Mouse (Mus musculus) MEL (cell line): Measurements from ENCODE around the gene Fndc7. TPM values are rescaled to one million over a fixed set of nuclear protein-coding genes. Genes with fewer than 3 reads are reported as not detected.

Experiments
- DNase-seq: peaks from one replicate; pipeline ENCODE4 v3.0.0; 2011; ENCODE audit warnings: low read depth, low spot score
- H3K27ac ChIP-seq: 2 replicates; pipeline ENCODE4 v1.5.1; 2012; ENCODE audit warnings: low read depth, mild to moderate bottlenecking, control low read depth, low read length, moderate library complexity; ENCODE audit not compliant: control insufficient read depth
- H3K27me3 ChIP-seq, 2 experiments: fragments of 150-350 bp in 1 of 2; sonication (generic) in 1 of 2; 2 replicates each; pipeline ENCODE4 v1.6.1; 2012; ENCODE audit warnings: low read length in 2 of 2, mild to moderate bottlenecking in 2 of 2, improper control_type of control experiment in 1 of 2, moderate library complexity in 1 of 2; ENCODE audit not compliant: insufficient read depth in 2 of 2, control insufficient read depth in 1 of 2
- H3K36me3 ChIP-seq, 2 experiments: 2 replicates each; pipeline ENCODE4 v1.6.1; 2012 to 2014; ENCODE audit warnings: low read length in 2 of 2, improper control_type of control experiment in 1 of 2, inconsistent platforms in 1 of 2, mild to moderate bottlenecking in 1 of 2; ENCODE audit not compliant: insufficient read depth in 2 of 2, control insufficient read depth in 1 of 2
- H3K4me1 ChIP-seq, 2 experiments: fragments of 150-350 bp in 1 of 2; sonication (generic) in 1 of 2; 2 replicates each; pipeline ENCODE4 v1.6.1; 2012; ENCODE audit warnings: low read length in 2 of 2, improper control_type of control experiment in 1 of 2, mild to moderate bottlenecking in 1 of 2; ENCODE audit not compliant: insufficient read depth in 2 of 2, control insufficient read depth in 1 of 2
- H3K4me3 ChIP-seq, 2 experiments: fragments of 150-350 bp in 1 of 2; sonication (generic) in 1 of 2; 2 replicates each; pipeline ENCODE4 v1.5.1; 2012; ENCODE audit warnings: low read depth in 2 of 2, low read length in 2 of 2, mild to moderate bottlenecking in 2 of 2, moderate library complexity in 2 of 2, control low read depth in 1 of 2, improper control_type of control experiment in 1 of 2; ENCODE audit not compliant: control insufficient read depth in 1 of 2, insufficient read depth in 1 of 2
- H3K79me2 ChIP-seq: 2 replicates; pipeline ENCODE4 v1.6.1; 2012; ENCODE audit warnings: mild to moderate bottlenecking, low read length, moderate library complexity; ENCODE audit not compliant: control insufficient read depth, poor library complexity, insufficient read depth
- H3K9ac ChIP-seq: 2 replicates; pipeline ENCODE4 v1.6.1; 2012; ENCODE audit warnings: low read depth, mild to moderate bottlenecking, control low read depth, low read length, moderate library complexity; ENCODE audit not compliant: control insufficient read depth, poor library complexity, severe bottlenecking
- H3K9me3 ChIP-seq: fragments of 150-350 bp; sonication (generic); replicated peaks from 2 replicates; pipeline ENCODE4 v1.6.1; 2012; ENCODE audit warnings: mild to moderate bottlenecking, low read length, improper control_type of control experiment, moderate library complexity; ENCODE audit not compliant: insufficient read depth
- BHLHE40 ChIP-seq: IDR thresholded peaks from 2 replicates; pipeline ENCODE4 v1.6.1; 2012; ENCODE audit warnings: low read depth, mild to moderate bottlenecking, inconsistent platforms, low read length, improper control_type of control experiment, borderline replicate concordance
- CHD1 ChIP-seq: IDR thresholded peaks from 2 replicates; pipeline ENCODE4 v1.6.1; 2012; ENCODE audit warnings: low read depth, mild to moderate bottlenecking, inconsistent platforms, low read length, improper control_type of control experiment
- CHD2 ChIP-seq: IDR thresholded peaks from 2 replicates; pipeline ENCODE4 v1.6.1; 2011; ENCODE audit warnings: low read length, improper control_type of control experiment
- ELF1 ChIP-seq: IDR thresholded peaks from 2 replicates; pipeline ENCODE4 v1.6.1; 2014; ENCODE audit warnings: low read depth, mild to moderate bottlenecking, inconsistent platforms, low read length, improper control_type of control experiment, moderate library complexity
- JUND ChIP-seq: IDR thresholded peaks from 2 replicates; pipeline ENCODE4 v1.6.1; 2011; ENCODE audit warnings: low read depth, mild to moderate bottlenecking, improper control_type of control experiment, low read length
- KAT2A ChIP-seq: conservative IDR thresholded peaks from 2 replicates; pipeline ENCODE4 v1.6.1; 2012; ENCODE audit warnings: low read depth, low read length, improper control_type of control experiment, inconsistent platforms
- MAFK ChIP-seq: IDR thresholded peaks from 2 replicates; pipeline ENCODE4 v1.6.1; 2011; ENCODE audit warnings: low read depth, mild to moderate bottlenecking, low read length, improper control_type of control experiment, borderline replicate concordance
- MAX ChIP-seq: IDR thresholded peaks from 2 replicates; pipeline ENCODE4 v1.6.1; 2011; ENCODE audit warnings: low read length, improper control_type of control experiment
- MXI1 ChIP-seq: IDR thresholded peaks from 2 replicates; pipeline ENCODE4 v1.6.1; 2011; ENCODE audit warnings: mild to moderate bottlenecking, low read depth, low read length, improper control_type of control experiment
- MYB ChIP-seq: IDR thresholded peaks from 2 replicates; pipeline ENCODE4 v1.6.1; 2011; ENCODE audit warnings: mild to moderate bottlenecking, low read depth, low read length, improper control_type of control experiment
- NELFE ChIP-seq: IDR thresholded peaks from 2 replicates; pipeline ENCODE4 v1.6.1; 2011; ENCODE audit warnings: low read depth, low read length, improper control_type of control experiment
- NRF1 ChIP-seq: IDR thresholded peaks from 2 replicates; pipeline ENCODE4 v1.6.1; 2014; ENCODE audit warnings: low read depth, mild to moderate bottlenecking, inconsistent platforms, low read length, improper control_type of control experiment, moderate library complexity; ENCODE audit not compliant: poor library complexity, insufficient read depth, severe bottlenecking
- POLR2A ChIP-seq, 2 experiments: IDR thresholded peaks; 2 replicates each; pipeline ENCODE4 v1.6.1; 2011 to 2012; ENCODE audit warnings: low read length in 2 of 2, mild to moderate bottlenecking in 2 of 2, control low read depth in 1 of 2, improper control_type of control experiment in 1 of 2, low read depth in 1 of 2, moderate library complexity in 1 of 2; ENCODE audit not compliant: control insufficient read depth in 1 of 2, insufficient read depth in 1 of 2, poor library complexity in 1 of 2
- POLR2AphosphoS2 ChIP-seq: IDR thresholded peaks from 2 replicates; pipeline ENCODE4 v1.6.1; 2011; ENCODE audit warnings: low read length, improper control_type of control experiment
- SIN3A ChIP-seq: IDR thresholded peaks from 2 replicates; pipeline ENCODE4 v1.6.1; 2012; ENCODE audit warnings: low read length, improper control_type of control experiment, inconsistent platforms
- SMC3 ChIP-seq: IDR thresholded peaks from 2 replicates; pipeline ENCODE4 v1.6.1; 2011; ENCODE audit warnings: low read depth, low read length, improper control_type of control experiment
- TBP ChIP-seq: IDR thresholded peaks from 2 replicates; pipeline ENCODE4 v1.8.0; 2011; ENCODE audit warnings: low read depth, low read length, improper control_type of control experiment
- TCF12 ChIP-seq: IDR thresholded peaks from 2 replicates; pipeline ENCODE4 v1.6.1; 2014; ENCODE audit warnings: low read depth, mild to moderate bottlenecking, inconsistent platforms, low read length, improper control_type of control experiment, moderate library complexity
- USF1 ChIP-seq: IDR thresholded peaks from 2 replicates; pipeline ENCODE4 v1.6.1; 2014; ENCODE audit warnings: low read depth, mild to moderate bottlenecking, inconsistent platforms, low read length, improper control_type of control experiment, moderate library complexity
- ZC3H11A ChIP-seq: IDR thresholded peaks from 2 replicates; pipeline ENCODE4 v1.6.1; 2012; ENCODE audit warnings: low read depth, mild to moderate bottlenecking, inconsistent platforms, low read length, improper control_type of control experiment
- polyA plus RNA-seq, 2 experiments: library from polyadenylated mRNA; stranded (reverse) in 1 of 2; unstranded in 1 of 2; fragments of >175 nt in 1 of 2; fragments of >200 nt in 1 of 2; gene quantifications; 2 replicates each; pipeline versions ENCODE4 v1.2.1 to v1.2.4; 2012; ENCODE audit warnings: low replicate concordance in 2 of 2, low read depth in 1 of 2; ENCODE audit not compliant: insufficient read length in 2 of 2, insufficient read depth in 1 of 2, missing spikeins in 1 of 2
- total RNA-seq: library from RNA; depleted of rRNA; stranded (reverse); fragments of 300-350 nt; gene quantifications from 2 replicates; pipeline ENCODE4 v1.2.3, GENCODE M21; 2012

Gene Fndc7
- total and polyA plus RNA-seq, 3 experiments, result 0.13 TPM; not detected in 2

GRCm38 (mm10) chr3:108850506-108850905, 39.3 kb downstream of the Fndc7 start (continued):
- TF ChIP-seq MAFK, result no peak

GRCm38 (mm10) chr3:108846616-108847015, 43.2 kb downstream of the Fndc7 start:
- no peaks in the 10 kb centered on the region for H3K9me3 ChIP-seq
- H3K4me3 ChIP-seq, result no peak overlapping the region
- TF ChIP-seq JUND, result no peak
- no peak for TF ChIP-seq BHLHE40
- no peak for TF ChIP-seq MAFK
- no peak for TF ChIP-seq NRF1
- TF ChIP-seq POLR2A (IDR thresholded peaks at IDR 0.05; ENCODE audit: control insufficient read depth in 1 of 2, insufficient read depth in 1 of 2, low read depth in 1 of 2, low read length in 2 of 2, poor library complexity in 1 of 2), result no peak
- no peak for TF ChIP-seq TBP
- TF ChIP-seq SIN3A, result no peak
- TF ChIP-seq MXI1, result no peak
- H3K36me3 ChIP-seq, result peaks cover 0 to 8% of the 10 kb centered on the region in 2 experiments; a peak in 2 of 4 replicates
- no peaks in the 10 kb centered on the region for H3K79me2 ChIP-seq
- H3K9ac ChIP-seq, result no peak overlapping the region
- peaks cover 6 to 10% of the 10 kb centered on the region in 2 experiments; a peak in 3 of 4 replicates for H3K27me3 ChIP-seq
- H3K4me1 ChIP-seq, result peaks cover 4 to 15% of the 10 kb centered on the region in 2 experiments; a peak in 2 of 4 replicates
- H3K27ac ChIP-seq, result no peak overlapping the region
- no peak for DNase-seq

GRCm38 (mm10) chr3:108844521-108844920, 45.3 kb downstream of the Fndc7 start:
- Histone ChIP-seq H3K27ac (no peak overlapping the region), H3K79me2 (peaks cover 5% of the 10 kb centered on the region; the same call in 1 of the 2 replicates), H3K36me3 (no peaks in the 10 kb centered on the region), H3K4me3 (no peak overlapping the region), H3K27me3 (peaks cover 6 to 10% of the 10 kb centered on the region in 2 experiments; a peak in 3 of 4 replicates), H3K9ac (no peak overlapping the region), H3K4me1 (no peaks in the 10 kb centered on the region), H3K9me3 (no peaks in the 10 kb centered on the region)
- no peak for TF ChIP-seq TCF12
- no peak for TF ChIP-seq ZC3H11A
- TF ChIP-seq SMC3, result no peak
- no peak for TF ChIP-seq JUND
- TF ChIP-seq ELF1, result no peak
- no peak for TF ChIP-seq TBP
- no peak for DNase-seq

GRCm38 (mm10) chr3:108844026-108844425, 45.8 kb downstream of the Fndc7 start:
- Histone ChIP-seq H3K27me3 (peaks cover 6 to 10% of the 10 kb centered on the region in 2 experiments; a peak in 3 of 4 replicates), H3K9ac (no peak overlapping the region), H3K4me1 (no peaks in the 10 kb centered on the region; a peak in 1 of 4 replicates), H3K36me3 (peaks cover 0 to under 1% of the 10 kb centered on the region in 2 experiments; a peak in 2 of 4 replicates), H3K79me2 (peaks cover 7% of the 10 kb centered on the region), H3K27ac (no peak overlapping the region), H3K9me3 (no peaks in the 10 kb centered on the region), H3K4me3 (no peak overlapping the region)
- no peak for DNase-seq
- no peak for TF ChIP-seq CHD2
- TF ChIP-seq NELFE, result no peak
- no peak for TF ChIP-seq POLR2AphosphoS2
- no peak for TF ChIP-seq USF1
- TF ChIP-seq ELF1, result no peak
- TF ChIP-seq KAT2A, result no peak
- no peak for TF ChIP-seq MYB
- TF ChIP-seq MAX, result no peak
- no peak for TF ChIP-seq NRF1
- TF ChIP-seq CHD1, result no peak
